Mouse (Mus musculus): ENCODE data around the gene Lck. TPM values are rescaled to one million over a fixed set of nuclear protein-coding genes. Genes with fewer than 3 reads are reported as not detected.
"Not testable (repeated sequence)": the region's sequence is repeated elsewhere in the genome, so short reads cannot be mapped to it uniquely, and the experiment has no call there.

The Lck gene
- total RNA-seq, 1 experiment from 2014 or later, result 4.3 TPM

GRCm38 (mm10) chr4:129555421-129555861 is 18.0 kb downstream of the Lck start:
- peak; percentile 75 for DNase-seq

- DNase-seq, result not testable (repeated sequence)
Observed at GRCm38 (mm10) chr4:129554512-129554911, 18.9 kb downstream of the Lck start.

- no peak for DNase-seq
Observed at GRCm38 (mm10) chr4:129550295-129550694, 23.1 kb downstream of the Lck start.

GRCm38 (mm10) chr4:129549306-129549705 is 24.1 kb downstream of the Lck start:
- DNase-seq, result no peak

GRCm38 (mm10) chr4:129547631-129548030 is 25.8 kb downstream of the Lck start:
- not testable (repeated sequence) for DNase-seq

- no peak for DNase-seq
Observed at GRCm38 (mm10) chr4:129544106-129544505, 29.3 kb downstream of the Lck start.

- DNase-seq, result peak; percentile 99
Observed at GRCm38 (mm10) chr4:129542592-129543141, 30.8 kb downstream of the Lck start, which contains the start of gene Hdac1. Gene Hdac1 (minus strand): TSS chr4:129542713.

GRCm38 (mm10) chr4:129541868-129542591 is 31.4 kb downstream of the Lck start:
- no peak for DNase-seq

GRCm38 (mm10) chr4:129540012-129540411 is 33.4 kb downstream of the Lck start:
- peak; percentile 19 for DNase-seq

- DNase-seq, result not testable (repeated sequence)
Observed at GRCm38 (mm10) chr4:129528901-129529300, 44.5 kb downstream of the Lck start.

GRCm38 (mm10) chr4:129525889-129526288 is 47.6 kb downstream of the Lck start:
- DNase-seq, result no peak

- DNase-seq, result no peak
Observed at GRCm38 (mm10) chr4:129525338-129525737, 48.1 kb downstream of the Lck start.

- no peak for DNase-seq
Observed at GRCm38 (mm10) chr4:129518519-129518918, 54.9 kb downstream of the Lck start.

GRCm38 (mm10) chr4:129516925-129517324 is 56.5 kb downstream of the Lck start:
- no peak for DNase-seq

- peak; percentile 76 for DNase-seq
Observed at GRCm38 (mm10) chr4:129514300-129514898, 59.0 kb downstream of the Lck start.

- DNase-seq, result no peak
Observed at GRCm38 (mm10) chr4:129513891-129514290, 59.5 kb downstream of the Lck start.

GRCm38 (mm10) chr4:129513086-129513767 is 60.2 kb downstream of the Lck start, which contains the start of gene Marcksl1:
Gene Marcksl1 (plus strand): TSS chr4:129513581.
- peak; percentile 89 for DNase-seq

GRCm38 (mm10) chr4:129511413-129512096 is 61.9 kb downstream of the Lck start:
- DNase-seq, result no peak

- DNase-seq, result no peak
Observed at GRCm38 (mm10) chr4:129510723-129511412, 62.6 kb downstream of the Lck start.

GRCm38 (mm10) chr4:129509650-129510049 is 63.8 kb downstream of the Lck start:
- no peak for DNase-seq

GRCm38 (mm10) chr4:129508834-129509600 is 64.4 kb downstream of the Lck start:
- DNase-seq, result no peak

Data from adrenal gland, postnatal 25 days (tissue).